9 mouse cellular contexts compared by ENCODE assay signal in genomic region chr9:119320946-119321345, GRCm38 (mm10). TPM values are rescaled to one million over a fixed set of nuclear protein-coding genes. Genes with fewer than 3 reads are reported as not detected.
A peak's percentile ranks its signal among the peaks of the same experiment; 100 is the strongest.
DNase-seq lines count a peak whose midpoint lies in the region; ATAC-seq and TF ChIP-seq lines count a peak whose summit lies in the region.
"Had no signal": no experiment of that assay in that cellular context is flagged by ENCODE, and none has a peak within 500 bp of the region (broad histone marks: within the 10 kb centered on the region; RNA-seq: fewer than 3 reads in every experiment).

No protein-coding gene starts in this region.

- WGBS in heart, embryonic 11.5 days (ENCODE audit: insufficient replicate concordance) = 9% methylated on average over 7 of the region's 7 CpGs
- WGBS in hindbrain, embryonic 10.5 days = 13% methylated on average over 7 of the region's 7 CpGs
- WGBS in midbrain, embryonic 13.5 days = 6% methylated on average over 7 of the region's 7 CpGs

- ATAC-seq in heart, embryonic 11.5 days (replicated peaks; ENCODE audit: insufficient number of reproducible peaks, low FRiP score, low TSS enrichment) = no peak
- no peak for ATAC-seq in midbrain, embryonic 13.5 days
- no peak for ATAC-seq in erythroid progenitor cell, adult 5-6 weeks (replicated peaks; ENCODE audit: low FRiP score, poor library complexity, severe bottlenecking)
- ATAC-seq in inflammation-experienced regulatory T-cells, adult 6 months = no peak

- no peaks in the 10 kb centered on the region for H3K36me3 ChIP-seq in heart, embryonic 11.5 days (ENCODE audit: control insufficient read depth, insufficient read depth, low read length)
- H3K36me3 ChIP-seq in ES-E14 (ENCODE audit: control insufficient read depth, insufficient read depth, low read length, poor library complexity, severe bottlenecking) = no peaks in the 10 kb centered on the region
- peaks cover 4% of the 10 kb centered on the region; the same call in 1 of the 2 replicates for H3K36me3 ChIP-seq in hindbrain, embryonic 10.5 days
- 0 out of 2 replicates have a peak, but pooled peaks cover 4% of the 10 kb centered on the region for H3K36me3 ChIP-seq in midbrain, embryonic 13.5 days

- no peaks in the 10 kb centered on the region for H3K9me3 ChIP-seq in heart, embryonic 11.5 days (replicated peaks; ENCODE audit: control insufficient read depth, low read length)
- H3K9me3 ChIP-seq in ES-E14 (ENCODE audit: control insufficient read depth, insufficient read depth, low read depth, low read length) = no peaks in the 10 kb centered on the region
- no peaks in the 10 kb centered on the region for H3K9me3 ChIP-seq in hindbrain, embryonic 10.5 days
- H3K9me3 ChIP-seq in midbrain, embryonic 13.5 days = no peaks in the 10 kb centered on the region

- peak overlapping the region; percentile 92 for H3K4me2 ChIP-seq in heart, embryonic 11.5 days
- peak overlapping the region; percentile 95 for H3K4me2 ChIP-seq in midbrain, embryonic 13.5 days (replicated peaks)

- in situ Hi-C loops in ES-E14 (cut with MboI; ENCODE audit: low sequenced_read_pairs in 2 of 2, unreplicated experiment in 2 of 2) = no loop called here

- H3K4me1 ChIP-seq in heart, embryonic 11.5 days (ENCODE audit: control insufficient read depth, insufficient read depth, low read length) = peaks cover 10% of the 10 kb centered on the region; the same call in 1 of the 2 replicates
- peaks cover 4 to 7% of the 10 kb centered on the region in 2 experiments; a peak in 2 of 4 replicates for H3K4me1 ChIP-seq in ES-E14 (ENCODE audit: control insufficient read depth in 2 of 2, insufficient read depth in 2 of 2, low read length in 2 of 2, poor library complexity in 1 of 2)
- H3K4me1 ChIP-seq in hindbrain, embryonic 10.5 days (replicated peaks) = peaks cover 27% of the 10 kb centered on the region
- H3K4me1 ChIP-seq in midbrain, embryonic 13.5 days (replicated peaks) = peaks cover 31% of the 10 kb centered on the region

- peak overlapping the region; percentile 87 for H3K9ac ChIP-seq in heart, embryonic 11.5 days (ENCODE audit: low read depth, low read length)
- H3K9ac ChIP-seq in ES-E14 (ENCODE audit: insufficient read depth, low read depth, low read length, poor library complexity, severe bottlenecking) = peak overlapping the region; percentile 89
- H3K9ac ChIP-seq in midbrain, embryonic 13.5 days (replicated peaks) = peak overlapping the region; percentile 88

- peak overlapping the region; percentile 94 for H3K4me3 ChIP-seq in heart, embryonic 11.5 days (ENCODE audit: low read depth, low read length)
- H3K4me3 ChIP-seq in ES-E14 (ENCODE audit: insufficient read depth in 1 of 2, low read depth in 1 of 2, low read length in 2 of 2, poor library complexity in 1 of 2, severe bottlenecking in 1 of 2) = peak overlapping the region; percentile 78 to 90
- H3K4me3 ChIP-seq in hindbrain, embryonic 10.5 days = peak overlapping the region; percentile 95
- peak overlapping the region; percentile 96 for H3K4me3 ChIP-seq in midbrain, embryonic 13.5 days (replicated peaks)

- no peak for DNase-seq in heart, adult 18-20 months
- no peak for DNase-seq in ES-E14 (ENCODE audit: low read depth, low spot score)
- DNase-seq in hindbrain, embryonic 10.5 days (ENCODE audit: low spot score) = no peak
- DNase-seq in ovary, postnatal 14 days (ENCODE audit: low spot score) = no peak

- H3K27me3 ChIP-seq in heart, embryonic 11.5 days (ENCODE audit: control insufficient read depth, insufficient read depth, low read length) = no peaks in the 10 kb centered on the region
- H3K27me3 ChIP-seq in hindbrain, embryonic 10.5 days (ENCODE audit: insufficient read depth, poor library complexity, severe bottlenecking) = no peaks in the 10 kb centered on the region
- H3K27me3 ChIP-seq in midbrain, embryonic 13.5 days = no peaks in the 10 kb centered on the region

- no peak overlapping the region for H3K27ac ChIP-seq in heart, embryonic 11.5 days (ENCODE audit: low read depth, low read length)
- peak overlapping the region; percentile 92; the same call in 1 of the 2 replicates for H3K27ac ChIP-seq in ES-E14 (ENCODE audit: insufficient read depth, low read depth, low read length, poor library complexity, severe bottlenecking)
- H3K27ac ChIP-seq in hindbrain, embryonic 10.5 days = peak overlapping the region; percentile 99
- H3K27ac ChIP-seq in midbrain, embryonic 13.5 days = no peak overlapping the region

TF ChIP-seq in ES-E14, 5 proteins besides CTCF, POLR2A, EP300 and RAD21:
- no peak for TF ChIP-seq ZC3H11A (IDR thresholded peaks at IDR 0.05; ENCODE audit: borderline replicate concordance, low read depth, low read length)
- TF ChIP-seq ZNF384 (IDR thresholded peaks at IDR 0.05; ENCODE audit: low read depth, low read length) = no peak
- TF ChIP-seq HCFC1 (IDR thresholded peaks at IDR 0.05; ENCODE audit: borderline replicate concordance, insufficient read depth, low read length) = 0 out of 2 replicates have a peak, but pooled peaks have one; percentile 28
- no peak for TF ChIP-seq MAFK (IDR thresholded peaks at IDR 0.05; ENCODE audit: insufficient read depth, low read depth, low read length)
- TF ChIP-seq CHD2 (IDR thresholded peaks at IDR 0.05; ENCODE audit: low read depth, low read length) = no peak

RNA-seq across cellular contexts. Expression of gene Oxsr1, which starts 1.3 kb away (rescaled TPM):
- 9.9 and 11.9 TPM in 2 replicates for polyA plus RNA-seq in heart, embryonic 11.5 days (2014; fragmentation: Nextera tagmentation; extraction: Ambion mirVana)
- total RNA-seq in heart, adult 18-20 months (2021) = 10 to 100 TPM; 51.0 to 52.6 TPM
- total RNA-seq in ES-E14 (2012; rRNA removed) = 52.1 and 53.1 TPM in 2 replicates
- 14.3 and 14.7 TPM in 2 replicates for polyA plus RNA-seq in hindbrain, embryonic 10.5 days (2016; fragmentation: Nextera tagmentation; extraction: Ambion mirVana)
- polyA plus RNA-seq in midbrain, embryonic 13.5 days (2015; fragmentation: Nextera tagmentation; extraction: Ambion mirVana) = 13.0 and 13.7 TPM in 2 replicates
- 20.9 and 48.6 TPM in 2 replicates for total RNA-seq in erythroid progenitor cell, adult 5-6 weeks (2015; ENCODE audit: low replicate concordance)
- total RNA-seq in erythroid progenitor cell, adult 5-6 weeks (2017; ENCODE audit: low replicate concordance) = 35.0 and 37.1 TPM in 2 replicates
- 1 to 10 TPM; 7.1 to 8.6 (median 8.3) TPM for polyA plus RNA-seq in inflammation-experienced regulatory T-cells, adult 6 months (2017; shearing (Covaris generic))

RNA-seq across cellular contexts. Expression of gene Acaa1a, which starts 18.5 kb away (rescaled TPM):
- polyA plus RNA-seq in heart, embryonic 11.5 days (2014; fragmentation: Nextera tagmentation; extraction: Ambion mirVana) = 72.5 and 81.2 TPM in 2 replicates
- total RNA-seq in heart, adult 18-20 months (2021) = 10 to 100 TPM; 77.1 to 85.3 TPM
- 54.9 and 58.2 TPM in 2 replicates for total RNA-seq in ES-E14 (2012; rRNA removed)
- 73.5 and 81.5 TPM in 2 replicates for polyA plus RNA-seq in hindbrain, embryonic 10.5 days (2016; fragmentation: Nextera tagmentation; extraction: Ambion mirVana)
- 93.1 and 100 TPM in 2 replicates for polyA plus RNA-seq in midbrain, embryonic 13.5 days (2015; fragmentation: Nextera tagmentation; extraction: Ambion mirVana)
- 5.9 and 10.8 TPM in 2 replicates for total RNA-seq in erythroid progenitor cell, adult 5-6 weeks (2015; ENCODE audit: low replicate concordance)
- 5.2 and 5.4 TPM in 2 replicates for total RNA-seq in erythroid progenitor cell, adult 5-6 weeks (2017; ENCODE audit: low replicate concordance)
- 10 to 100 TPM; 41.3 to 46.9 (median 41.3) TPM for polyA plus RNA-seq in inflammation-experienced regulatory T-cells, adult 6 months (2017; shearing (Covaris generic))

RNA-seq across cellular contexts. Expression of gene Myd88, which starts 20.3 kb away (rescaled TPM):
- 12.5 and 13.3 TPM in 2 replicates for polyA plus RNA-seq in heart, embryonic 11.5 days (2014; fragmentation: Nextera tagmentation; extraction: Ambion mirVana)
- 10 to 100 TPM; 12.9 to 13.9 TPM for total RNA-seq in heart, adult 18-20 months (2021)
- total RNA-seq in ES-E14 (2012; rRNA removed) = 4.2 and 5.4 TPM in 2 replicates
- 8.2 and 8.4 TPM in 2 replicates for polyA plus RNA-seq in hindbrain, embryonic 10.5 days (2016; fragmentation: Nextera tagmentation; extraction: Ambion mirVana)
- 4.5 and 4.7 TPM in 2 replicates for polyA plus RNA-seq in midbrain, embryonic 13.5 days (2015; fragmentation: Nextera tagmentation; extraction: Ambion mirVana)
- total RNA-seq in erythroid progenitor cell, adult 5-6 weeks (2015; ENCODE audit: low replicate concordance) = 22.6 and 25.9 TPM in 2 replicates
- 5.9 and 14.0 TPM in 2 replicates for total RNA-seq in erythroid progenitor cell, adult 5-6 weeks (2017; ENCODE audit: low replicate concordance)
- 10 to 100 TPM; 72.5 to 96.3 (median 75.1) TPM for polyA plus RNA-seq in inflammation-experienced regulatory T-cells, adult 6 months (2017; shearing (Covaris generic))

RNA-seq across cellular contexts. Expression of gene Xylb, which starts 36.2 kb away (rescaled TPM):
- 2.2 and 2.4 TPM in 2 replicates for polyA plus RNA-seq in heart, embryonic 11.5 days (2014; fragmentation: Nextera tagmentation; extraction: Ambion mirVana)
- under 1 TPM; 0.26 to 0.30 TPM for total RNA-seq in heart, adult 18-20 months (2021)
- 3.7 and 6.7 TPM in 2 replicates for total RNA-seq in ES-E14 (2012; rRNA removed)
- polyA plus RNA-seq in hindbrain, embryonic 10.5 days (2016; fragmentation: Nextera tagmentation; extraction: Ambion mirVana) = 6.6 and 7.0 TPM in 2 replicates
- 1.9 and 3.4 TPM in 2 replicates for polyA plus RNA-seq in midbrain, embryonic 13.5 days (2015; fragmentation: Nextera tagmentation; extraction: Ambion mirVana)
- not detected in 2 replicates for total RNA-seq in erythroid progenitor cell, adult 5-6 weeks (2015; ENCODE audit: low replicate concordance)
- not detected in 2 replicates for total RNA-seq in erythroid progenitor cell, adult 5-6 weeks (2017; ENCODE audit: low replicate concordance)
- polyA plus RNA-seq in inflammation-experienced regulatory T-cells, adult 6 months (2017; shearing (Covaris generic)) = under 1 TPM in 2 of 3 experiments, not detected in 1; 0.38 to 0.63 TPM

RNA-seq across cellular contexts. Expression of gene Slc22a14, which starts 44.4 kb away (rescaled TPM):
- not detected in 2 replicates for polyA plus RNA-seq in heart, embryonic 11.5 days (2014; fragmentation: Nextera tagmentation; extraction: Ambion mirVana)
- total RNA-seq in heart, adult 18-20 months (2021) = not detected
- total RNA-seq in ES-E14 (2012; rRNA removed) = 0.45 and 1.1 TPM in 2 replicates
- polyA plus RNA-seq in hindbrain, embryonic 10.5 days (2016; fragmentation: Nextera tagmentation; extraction: Ambion mirVana) = 0.10 TPM in 1 of 2 replicates, not detected in the other
- polyA plus RNA-seq in midbrain, embryonic 13.5 days (2015; fragmentation: Nextera tagmentation; extraction: Ambion mirVana) = 0.11 TPM in 1 of 2 replicates, not detected in the other
- total RNA-seq in erythroid progenitor cell, adult 5-6 weeks (2015; ENCODE audit: low replicate concordance) = not detected in 2 replicates
- total RNA-seq in erythroid progenitor cell, adult 5-6 weeks (2017; ENCODE audit: low replicate concordance) = not detected in 2 replicates
- polyA plus RNA-seq in inflammation-experienced regulatory T-cells, adult 6 months (2017; shearing (Covaris generic)) = not detected
- total RNA-seq: left cerebral cortex, postnatal 25 days had no signal

Comparison
In these comparisons a context has a peak if more than half of its experiments do, and no peak if none do; other contexts are left out.
1. H3K27ac ChIP-seq: peak in ES-E14 (single experiment) and hindbrain, embryonic 10.5 days (single experiment); none in heart, embryonic 11.5 days (single experiment) and midbrain, embryonic 13.5 days (single experiment).
2. Peak in every context shown above with its lines, with median percentiles within 50 percentile points of each other: H3K4me3 ChIP-seq and H3K9ac ChIP-seq.